Mouse (Mus musculus): ENCODE results near the gene Ctf1. TPM values are rescaled to one million over a fixed set of nuclear protein-coding genes. Genes with fewer than 3 reads are reported as not detected.

Gene Ctf1
- polyA plus RNA-seq, 1 experiment from 2014 or later: 15.6 TPM

GRCm38 (mm10) chr7:127707045-127707956, 5.2 kb upstream of the Ctf1 start:
- H3K9me3 ChIP-seq (ENCODE audit: low read depth, low read length): no peaks in the 10 kb centered on the region
- peaks cover 43% of the 10 kb centered on the region for H3K36me3 ChIP-seq (ENCODE audit: insufficient read depth)
- peak; percentile 38 for DNase-seq
- peak overlapping the region; percentile 72 for H3K4me3 ChIP-seq (ENCODE audit: low read depth, low read length)
- peaks cover 25% of the 10 kb centered on the region for H3K4me1 ChIP-seq (ENCODE audit: insufficient read depth)
- no peak for TF ChIP-seq CTCF (IDR thresholded peaks at IDR 0.05; ENCODE audit: low read depth)
- 22% methylated on average over 22 of the region's 22 CpGs for WGBS
- peak overlapping the region; percentile 92 for H3K4me2 ChIP-seq
- peak overlapping the region; percentile 75 for H3K9ac ChIP-seq
- H3K27me3 ChIP-seq (ENCODE audit: insufficient read depth, low read length): no peaks in the 10 kb centered on the region
- peak; percentile 1; the same call in 1 of the 2 replicates for ATAC-seq (ENCODE audit: insufficient read depth)
- H3K27ac ChIP-seq (ENCODE audit: low read depth): peak overlapping the region; percentile 99

- H3K4me1 ChIP-seq (ENCODE audit: insufficient read depth): peaks cover 27% of the 10 kb centered on the region
- no peaks in the 10 kb centered on the region for H3K27me3 ChIP-seq (ENCODE audit: insufficient read depth, low read length)
- peak overlapping the region; percentile 92 for H3K4me2 ChIP-seq
- H3K36me3 ChIP-seq (ENCODE audit: insufficient read depth): peaks cover 39% of the 10 kb centered on the region
- DNase-seq (no peak), ATAC-seq (ENCODE audit: insufficient read depth) (no peak)
- H3K27ac ChIP-seq (ENCODE audit: low read depth): peak overlapping the region; percentile 99
- no peak for TF ChIP-seq CTCF (IDR thresholded peaks at IDR 0.05; ENCODE audit: low read depth)
- 0% methylated on average over 5 of the region's 5 CpGs for WGBS
- H3K9me3 ChIP-seq (ENCODE audit: low read depth, low read length): no peaks in the 10 kb centered on the region
- peak overlapping the region; percentile 72 for H3K4me3 ChIP-seq (ENCODE audit: low read depth, low read length)
- peak overlapping the region; percentile 75 for H3K9ac ChIP-seq
These were observed 4.7 kb upstream of the Ctf1 start for GRCm38 (mm10) chr7:127707957-127708206.

DNA sequence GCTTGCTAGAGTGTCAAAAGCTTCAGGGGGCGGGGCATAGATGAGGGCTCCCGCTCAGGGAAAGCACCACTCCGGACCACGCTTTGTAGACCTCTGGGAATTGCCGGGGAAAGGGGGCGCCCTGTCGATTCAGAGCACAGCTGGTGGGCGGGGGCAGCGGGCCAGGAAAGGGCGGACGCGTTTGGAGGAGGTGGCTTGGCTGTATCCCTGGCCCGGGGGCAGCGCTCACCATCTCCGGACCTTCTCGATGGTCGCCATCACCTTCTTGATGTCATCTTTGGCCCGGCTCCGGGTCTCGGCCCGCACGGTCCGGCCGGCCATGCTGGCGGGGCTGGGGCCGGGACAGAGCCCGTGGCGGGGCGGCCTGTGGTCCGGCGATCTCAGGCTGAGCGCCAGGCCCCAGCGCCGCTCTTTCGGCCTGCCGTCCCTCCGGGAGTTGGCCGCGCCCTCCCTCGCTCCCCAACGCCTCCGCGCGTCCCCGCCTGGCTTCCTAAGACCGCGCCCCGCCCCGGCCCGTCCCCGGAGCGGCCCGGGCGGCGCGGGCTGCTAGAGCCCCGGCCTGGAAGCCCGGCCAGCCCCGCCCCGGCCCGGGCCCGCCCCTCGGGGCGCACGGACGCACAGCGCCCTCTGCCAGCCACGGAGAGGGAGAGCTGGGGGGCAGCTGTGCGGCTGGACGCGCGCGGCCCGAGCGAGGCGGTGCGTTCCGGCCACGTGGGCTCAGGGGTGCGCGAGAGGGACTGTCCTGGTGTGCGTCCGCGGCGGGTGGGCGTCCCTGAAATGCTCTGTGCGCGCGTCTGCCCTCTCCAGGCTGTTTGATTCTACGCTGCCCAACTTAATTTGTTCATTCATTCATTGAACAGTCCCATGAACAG, 4.1 kb upstream of the Ctf1 start, which contains the start of gene Bcl7c:
TSS of gene Bcl7c (minus strand) at position 727 of the 872 bp plus-strand sequence.
- peak within 1 kb of the TSS; percentile 92 for H3K4me2 ChIP-seq
- TF ChIP-seq CTCF (IDR thresholded peaks at IDR 0.05; ENCODE audit: low read depth): peak; percentile 58
- H3K27me3 ChIP-seq (ENCODE audit: insufficient read depth, low read length): no peaks in the 10 kb centered on the region
- DNase-seq (peak; percentile 98), ATAC-seq (ENCODE audit: insufficient read depth) (peak; percentile 85)
- peak within 1 kb of the TSS; percentile 75 for H3K9ac ChIP-seq
- WGBS: under 1% methylated on average over 66 of the region's 90 CpGs
- H3K27ac ChIP-seq (ENCODE audit: low read depth): peak within 1 kb of the TSS; percentile 99
- peak within 1 kb of the TSS; percentile 72 for H3K4me3 ChIP-seq (ENCODE audit: low read depth, low read length)
- H3K4me1 ChIP-seq (ENCODE audit: insufficient read depth): peaks cover 27% of the 10 kb centered on the region
- no peaks in the 10 kb centered on the region for H3K9me3 ChIP-seq (ENCODE audit: low read depth, low read length)
- H3K36me3 ChIP-seq (ENCODE audit: insufficient read depth): peaks cover 34% of the 10 kb centered on the region

GRCm38 (mm10) chr7:127709261-127709979, 3.1 kb upstream of the Ctf1 start:
- WGBS: 62% methylated on average over 5 of the region's 5 CpGs
- H3K4me3 ChIP-seq (ENCODE audit: low read depth, low read length): peak overlapping the region; percentile 72
- no peaks in the 10 kb centered on the region for H3K9me3 ChIP-seq (ENCODE audit: low read depth, low read length)
- peaks cover 25% of the 10 kb centered on the region for H3K36me3 ChIP-seq (ENCODE audit: insufficient read depth)
- H3K4me1 ChIP-seq (ENCODE audit: insufficient read depth): peaks cover 27% of the 10 kb centered on the region
- DNase-seq (peak; percentile 17), ATAC-seq (ENCODE audit: insufficient read depth) (no peak)
- peak overlapping the region; percentile 99 for H3K27ac ChIP-seq (ENCODE audit: low read depth)
- H3K4me2 ChIP-seq: peak overlapping the region; percentile 92
- no peaks in the 10 kb centered on the region for H3K27me3 ChIP-seq (ENCODE audit: insufficient read depth, low read length)
- H3K9ac ChIP-seq: peak overlapping the region; percentile 75
- no peak for TF ChIP-seq CTCF (IDR thresholded peaks at IDR 0.05; ENCODE audit: low read depth)

DNA sequence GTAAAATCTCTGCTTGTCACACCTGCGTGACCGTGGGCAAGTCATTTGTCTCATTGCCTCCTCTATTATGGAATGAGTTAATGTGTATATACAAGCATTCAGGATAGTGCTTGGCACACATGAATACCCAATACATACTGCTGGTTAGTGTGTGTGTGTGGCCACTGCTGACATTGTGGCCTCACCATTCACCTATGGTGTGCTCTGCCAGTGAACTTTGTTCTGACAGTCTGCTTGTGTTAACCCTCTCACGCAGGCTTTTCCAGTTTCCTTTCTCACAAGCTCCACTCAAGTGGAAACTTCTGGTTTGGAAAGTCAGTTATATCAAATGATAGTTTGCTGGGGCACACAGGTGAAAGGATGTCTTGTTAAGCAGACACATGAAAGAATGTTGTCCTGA, 1.5 kb upstream of the Ctf1 start:
- Histone ChIP-seq H3K9ac (no peak overlapping the region), H3K9me3 (ENCODE audit: low read depth, low read length) (no peaks in the 10 kb centered on the region), H3K4me2 (no peak overlapping the region), H3K4me3 (ENCODE audit: low read depth, low read length) (no peak overlapping the region), H3K36me3 (ENCODE audit: insufficient read depth) (peaks cover 10% of the 10 kb centered on the region), H3K4me1 (ENCODE audit: insufficient read depth) (peaks cover 27% of the 10 kb centered on the region), H3K27me3 (ENCODE audit: insufficient read depth, low read length) (no peaks in the 10 kb centered on the region), H3K27ac (ENCODE audit: low read depth) (peak overlapping the region; percentile 97; the same call in 1 of the 2 replicates)
- no peak for TF ChIP-seq CTCF (IDR thresholded peaks at IDR 0.05; ENCODE audit: low read depth)
- DNase-seq (no peak), ATAC-seq (ENCODE audit: insufficient read depth) (no peak)
- 77% methylated on average over 3 of the region's 3 CpGs for WGBS

DNA sequence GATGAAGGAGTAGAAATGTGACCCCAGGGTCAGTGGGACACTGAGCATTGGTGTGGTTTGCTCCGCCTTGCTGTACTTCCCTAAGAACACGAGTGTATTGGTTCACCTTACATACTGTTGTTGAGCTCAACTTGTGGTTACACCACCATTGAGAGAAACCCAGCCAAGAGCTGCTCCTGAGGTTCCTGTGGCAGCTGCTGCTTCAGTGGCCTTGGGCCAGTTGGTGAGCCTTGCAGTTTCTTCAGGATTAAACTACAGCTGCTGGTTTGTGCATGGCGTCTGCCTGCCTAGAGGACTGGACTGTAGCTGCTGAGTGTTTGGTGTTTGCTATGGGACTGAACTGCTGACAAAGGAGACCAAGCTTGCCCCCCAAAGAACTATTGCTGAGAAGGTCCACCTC, 1.1 kb upstream of the Ctf1 start:
- DNase-seq (no peak), ATAC-seq (ENCODE audit: insufficient read depth) (no peak)
- 67% methylated on average over 3 of the region's 3 CpGs for WGBS
- no peaks in the 10 kb centered on the region for H3K27me3 ChIP-seq (ENCODE audit: insufficient read depth, low read length)
- peaks cover 27% of the 10 kb centered on the region for H3K4me1 ChIP-seq (ENCODE audit: insufficient read depth)
- no peak overlapping the region for H3K4me2 ChIP-seq
- no peak overlapping the region for H3K4me3 ChIP-seq (ENCODE audit: low read depth, low read length)
- H3K36me3 ChIP-seq (ENCODE audit: insufficient read depth): peaks cover 6% of the 10 kb centered on the region
- H3K9me3 ChIP-seq (ENCODE audit: low read depth, low read length): no peaks in the 10 kb centered on the region
- TF ChIP-seq CTCF (IDR thresholded peaks at IDR 0.05; ENCODE audit: low read depth): no peak
- no peak overlapping the region for H3K9ac ChIP-seq
- H3K27ac ChIP-seq (ENCODE audit: low read depth): peak overlapping the region; percentile 97

All from lung, embryonic 14.5 days (tissue).